Mouse (Mus musculus) megakaryocyte, embryonic 14.5 days (primary cell): ENCODE measurements around the gene Rsph1.

ENCODE experiments used
- FLI1 ChIP-seq: IDR thresholded peaks from 2 replicates; pipeline ENCODE4 v1.6.1; 2012; ENCODE audit warnings: low read length, inconsistent platforms, mixed read lengths
- GATA1 ChIP-seq: IDR thresholded peaks from 3 replicates; pipeline ENCODE4 v1.6.1; 2012; ENCODE audit warnings: mixed read lengths, low read length, inconsistent platforms, borderline replicate concordance

DNA sequence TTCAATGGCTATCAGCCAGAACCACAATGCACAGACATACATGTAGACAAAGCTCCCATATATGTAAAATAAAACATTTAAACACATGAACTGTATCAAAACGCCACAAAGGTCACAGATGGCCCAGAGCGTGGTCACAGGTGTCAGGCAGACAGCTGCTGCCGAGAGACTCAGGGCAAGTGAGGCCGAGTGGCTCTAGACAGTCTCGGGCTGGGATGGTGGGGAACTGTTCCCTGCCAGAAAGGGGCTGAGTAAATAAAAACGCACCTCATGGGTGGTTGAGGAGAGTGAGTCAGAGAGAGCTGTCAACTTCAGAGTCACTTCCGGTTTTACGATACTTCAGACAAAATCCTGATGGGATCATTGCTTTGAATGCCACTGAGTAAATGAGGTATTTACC, 52.6 kb downstream of the Rsph1 start:
- TF ChIP-seq FLI1 (no peak), GATA1 (no peak)
